Comparison of ENCODE assay signal across 37 mouse cellular contexts in genomic region chr6:65334246-65334645, GRCm38 (mm10). TPM values are rescaled to one million over a fixed set of nuclear protein-coding genes. Genes with fewer than 3 reads are reported as not detected.
"Had no signal": no experiment of that assay in that cellular context is flagged by ENCODE, and none has a peak within 500 bp of the region (broad histone marks: within the 10 kb centered on the region; RNA-seq: fewer than 3 reads in every experiment).

No protein-coding gene starts in this region.

- H3K4me3 ChIP-seq: limb, embryonic 10.5 days; limb, embryonic 12.5 days; limb, embryonic 13.5 days; limb, embryonic 15.5 days; liver, embryonic 12.5 days; liver, embryonic 13.5 days; liver, embryonic 15.5 days; lung, embryonic 15.5 days; megakaryocyte, embryonic 14.5 days; midbrain, embryonic 10.5 days; midbrain, embryonic 12.5 days; midbrain, embryonic 13.5 days; midbrain, embryonic 15.5 days; myocyte; neural tube, embryonic 12.5 days had no signal

- DNase-seq: left cerebral cortex, postnatal 4 days; liver; liver, embryonic 13.5 days; liver, postnatal 0 days; lung, adult 18-20 months; lung, adult 2 months; lung, embryonic 14.5 days; lung, postnatal 10 days; lung, postnatal 14 days; lung, postnatal 36 days; lung, postnatal 4 days; midbrain, embryonic 14.5 days had no signal

- H3K4me2 ChIP-seq: limb, embryonic 12.5 days; limb, embryonic 13.5 days; limb, embryonic 15.5 days; liver, embryonic 12.5 days; liver, embryonic 13.5 days; liver, embryonic 15.5 days; lung, embryonic 14.5 days; lung, embryonic 15.5 days; midbrain, embryonic 11.5 days; midbrain, embryonic 12.5 days; midbrain, embryonic 13.5 days; midbrain, embryonic 15.5 days; neural tube, embryonic 12.5 days had no signal

- H3K27me3 ChIP-seq: limb, embryonic 12.5 days; limb, embryonic 13.5 days; limb, embryonic 15.5 days; liver, embryonic 12.5 days; liver, embryonic 13.5 days; liver, embryonic 15.5 days; lung, embryonic 15.5 days; megakaryocyte, embryonic 14.5 days; midbrain, embryonic 12.5 days; midbrain, embryonic 13.5 days; midbrain, embryonic 15.5 days; neural tube, embryonic 12.5 days had no signal

- ATAC-seq: liver, embryonic 12.5 days; liver, postnatal 0 days; lung, postnatal 0 days; midbrain, embryonic 13.5 days; midbrain, embryonic 15.5 days; midbrain, embryonic 16.5 days had no signal

- H3K9ac ChIP-seq: limb, embryonic 12.5 days; limb, embryonic 13.5 days; limb, embryonic 15.5 days; liver, embryonic 12.5 days; liver, embryonic 13.5 days; liver, embryonic 14.5 days; liver, embryonic 15.5 days; liver, postnatal 0 days; lung, embryonic 14.5 days; lung, embryonic 15.5 days; midbrain, embryonic 12.5 days; midbrain, embryonic 13.5 days; midbrain, embryonic 15.5 days; neural tube, embryonic 12.5 days had no signal

- H3K27ac ChIP-seq: limb, embryonic 10.5 days; limb, embryonic 12.5 days; limb, embryonic 13.5 days; limb, embryonic 15.5 days; liver, embryonic 12.5 days; liver, embryonic 13.5 days; liver, embryonic 14.5 days; liver, embryonic 15.5 days; lung, embryonic 15.5 days; macrophage; midbrain, embryonic 10.5 days; midbrain, embryonic 12.5 days; midbrain, embryonic 13.5 days; midbrain, embryonic 15.5 days; neural tube, embryonic 12.5 days had no signal

- H3K9me3 ChIP-seq: limb, embryonic 10.5 days; limb, embryonic 12.5 days; limb, embryonic 13.5 days; limb, embryonic 15.5 days; liver, embryonic 12.5 days; liver, embryonic 13.5 days; liver, embryonic 15.5 days; lung, embryonic 15.5 days; megakaryocyte, embryonic 14.5 days; midbrain, embryonic 10.5 days; midbrain, embryonic 12.5 days; midbrain, embryonic 13.5 days; midbrain, embryonic 15.5 days; neural tube, embryonic 12.5 days had no signal

- H3K36me3 ChIP-seq: limb, embryonic 10.5 days; limb, embryonic 12.5 days; limb, embryonic 13.5 days; limb, embryonic 15.5 days; liver, embryonic 12.5 days; liver, embryonic 13.5 days; liver, embryonic 15.5 days; lung, embryonic 15.5 days; midbrain, embryonic 10.5 days; midbrain, embryonic 12.5 days; midbrain, embryonic 13.5 days; midbrain, embryonic 15.5 days; neural tube, embryonic 12.5 days had no signal

- H3K4me1 ChIP-seq: limb, embryonic 10.5 days; limb, embryonic 12.5 days; limb, embryonic 13.5 days; limb, embryonic 15.5 days; liver, embryonic 12.5 days; liver, embryonic 13.5 days; liver, embryonic 15.5 days; lung, embryonic 15.5 days; midbrain, embryonic 12.5 days; midbrain, embryonic 13.5 days; midbrain, embryonic 15.5 days; neural tube, embryonic 12.5 days had no signal

RNA-seq across cellular contexts. Expression of gene C130060K24Rik, which starts 46.7 kb away (rescaled TPM):
- total RNA-seq: liver, adult 2 months; megakaryocyte progenitor cell, adult 5-6 weeks; megakaryocyte, adult 5-6 weeks; megakaryocyte-erythroid progenitor cell, adult 5-6 weeks; monocyte, adult 5-6 weeks had no signal
- polyA plus RNA-seq: liver, adult 2 months; liver, embryonic 12.5 days; liver, embryonic 13.5 days; liver, embryonic 14.5 days; liver, embryonic 15.5 days; liver, embryonic 16.5 days; liver, postnatal 0 days; lung, adult 2 months; lung, postnatal 0 days; macrophage; myocyte had no signal
